7 mouse cellular contexts compared by ENCODE assay signal in the genomic region with DNA sequence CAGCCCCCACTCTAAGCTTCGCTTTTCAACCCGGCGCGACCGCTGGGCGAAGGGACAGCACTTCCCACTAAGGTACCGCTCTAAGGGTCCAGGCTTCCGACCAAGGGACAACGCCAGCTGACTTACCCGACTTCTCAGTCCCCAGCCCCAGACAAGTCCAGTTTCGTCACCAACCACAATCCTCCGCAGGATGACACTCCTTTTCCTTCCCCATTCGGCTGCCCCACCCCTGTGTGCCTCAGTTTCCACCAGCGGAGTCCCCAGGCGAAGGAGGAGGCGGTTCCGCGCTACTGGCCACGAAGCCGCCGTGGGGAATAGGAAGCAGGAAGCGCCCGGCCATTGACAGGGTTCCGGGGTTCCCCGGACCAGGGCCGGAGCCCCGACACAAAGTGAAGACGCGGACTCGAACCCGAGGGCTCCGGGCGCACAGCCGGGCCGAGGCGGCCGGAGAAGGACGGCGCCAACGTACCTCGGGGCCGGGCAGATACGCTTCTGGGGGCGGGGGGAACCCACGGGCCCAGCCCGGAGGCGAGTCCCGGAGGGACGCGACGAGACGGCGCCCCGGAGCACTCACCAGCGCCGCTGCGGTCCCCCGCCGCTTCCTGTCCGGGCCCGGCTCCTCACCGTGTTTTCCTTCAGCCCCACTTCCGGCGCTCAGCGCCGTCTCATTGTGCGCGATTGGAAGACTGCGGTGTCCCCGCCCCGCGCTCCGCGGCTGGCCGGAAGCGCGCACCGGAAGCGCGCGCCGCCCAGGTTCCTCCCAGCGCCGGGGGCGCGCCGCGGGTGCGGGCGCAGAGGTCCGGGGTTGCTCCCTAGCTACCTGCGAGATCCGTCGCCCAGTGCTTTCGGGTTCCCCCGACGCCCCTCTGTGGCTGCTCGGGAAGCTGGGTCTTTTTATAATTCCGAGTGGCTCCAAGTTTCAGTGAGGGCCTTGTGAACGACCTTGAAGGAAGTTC. TPM values are rescaled to one million over a fixed set of nuclear protein-coding genes. Genes with fewer than 3 reads are reported as not detected.
A peak's percentile ranks its signal among the peaks of the same experiment; 100 is the strongest.
DNase-seq lines count a peak whose midpoint lies in the region; ATAC-seq lines count a peak whose summit lies in the region.

A gene (minus strand): TSS at position 641 of the 956 bp plus-strand sequence.

- DNase-seq in adrenal gland, postnatal 10 days: peak; percentile 96
- DNase-seq in embryonic facial prominence, embryonic 10.5 days (ENCODE audit: low spot score): peak; percentile 96
- DNase-seq in kidney, adult 11 months: peak; percentile 93
- DNase-seq in limb, embryonic 10.5 days (ENCODE audit: low spot score): peak; percentile 97
- DNase-seq in spleen, adult 12 weeks (ENCODE audit: low spot score): peak; percentile 89

- no peaks in the 10 kb centered on the region for H3K27me3 ChIP-seq in embryonic facial prominence, embryonic 10.5 days (replicated peaks; ENCODE audit: low read depth, poor library complexity, severe bottlenecking)
- H3K27me3 ChIP-seq in limb, embryonic 10.5 days (ENCODE audit: low read depth, poor library complexity, severe bottlenecking): no peaks in the 10 kb centered on the region
- no peaks in the 10 kb centered on the region for H3K27me3 ChIP-seq in midbrain, embryonic 13.5 days

- peak within 1 kb of the TSS; percentile 93 for H3K9ac ChIP-seq in midbrain, embryonic 13.5 days (replicated peaks)

- peak within 1 kb of the TSS; percentile 76 for H3K4me3 ChIP-seq in embryonic facial prominence, embryonic 10.5 days
- peak within 1 kb of the TSS; percentile 97 for H3K4me3 ChIP-seq in limb, embryonic 10.5 days
- peak within 1 kb of the TSS; percentile 99 for H3K4me3 ChIP-seq in midbrain, embryonic 13.5 days (replicated peaks)

- peak within 1 kb of the TSS; percentile 73 for H3K4me2 ChIP-seq in midbrain, embryonic 13.5 days (replicated peaks)

- H3K9me3 ChIP-seq in embryonic facial prominence, embryonic 10.5 days: no peaks in the 10 kb centered on the region
- no peaks in the 10 kb centered on the region for H3K9me3 ChIP-seq in limb, embryonic 10.5 days (replicated peaks)
- no peaks in the 10 kb centered on the region for H3K9me3 ChIP-seq in midbrain, embryonic 13.5 days

- H3K36me3 ChIP-seq in embryonic facial prominence, embryonic 10.5 days (replicated peaks): peaks cover 31% of the 10 kb centered on the region
- H3K36me3 ChIP-seq in limb, embryonic 10.5 days: peaks cover 31% of the 10 kb centered on the region
- 0 out of 2 replicates have a peak, but pooled peaks cover 14% of the 10 kb centered on the region for H3K36me3 ChIP-seq in midbrain, embryonic 13.5 days

- peak within 1 kb of the TSS; percentile 89 for H3K27ac ChIP-seq in embryonic facial prominence, embryonic 10.5 days (replicated peaks)
- peak within 1 kb of the TSS; percentile 96 for H3K27ac ChIP-seq in limb, embryonic 10.5 days
- H3K27ac ChIP-seq in midbrain, embryonic 13.5 days: peak within 1 kb of the TSS; percentile 90

- WGBS in embryonic facial prominence, embryonic 10.5 days: under 1% methylated on average over 100 of the region's 100 CpGs
- WGBS in limb, embryonic 10.5 days: under 1% methylated on average over 97 of the region's 100 CpGs
- under 1% methylated on average over 98 of the region's 100 CpGs for WGBS in midbrain, embryonic 13.5 days

- ATAC-seq in granulocyte monocyte progenitor cell, adult 5-6 weeks (replicated peaks; ENCODE audit: poor library complexity, severe bottlenecking): peak; percentile 71
- ATAC-seq in midbrain, embryonic 13.5 days: peak; percentile 98

- H3K4me1 ChIP-seq in embryonic facial prominence, embryonic 10.5 days: peaks cover 25% of the 10 kb centered on the region
- peaks cover 29% of the 10 kb centered on the region; the same call in 1 of the 2 replicates for H3K4me1 ChIP-seq in limb, embryonic 10.5 days
- peaks cover 43% of the 10 kb centered on the region for H3K4me1 ChIP-seq in midbrain, embryonic 13.5 days (replicated peaks)

RNA-seq across cellular contexts. Expression of the gene that starts here (rescaled TPM):
- 10 to 100 TPM; 66.8 to 71.2 TPM for total RNA-seq in adrenal gland, postnatal 10 days (2021)
- polyA plus RNA-seq in embryonic facial prominence, embryonic 10.5 days (2016; fragmentation: Nextera tagmentation; extraction: Ambion mirVana): 40.7 and 41.3 TPM in 2 replicates
- total RNA-seq in granulocyte monocyte progenitor cell, adult 5-6 weeks (2014; fragmentation: Nextera tagmentation): 63.9 and 77.9 TPM in 2 replicates
- 114 and 117 TPM in 2 replicates for total RNA-seq in granulocyte monocyte progenitor cell, adult 5-6 weeks (2017)
- polyA plus RNA-seq in limb, embryonic 10.5 days (2016; fragmentation: Nextera tagmentation; extraction: Ambion mirVana): 34.6 and 47.5 TPM in 2 replicates
- polyA plus RNA-seq in midbrain, embryonic 13.5 days (2015; fragmentation: Nextera tagmentation; extraction: Ambion mirVana): 58.7 and 59.6 TPM in 2 replicates

Comparison
In these comparisons a context has a peak if more than half of its experiments do, and no peak if none do; other contexts are left out.
1. Peak in every context shown above with its lines: DNase-seq, ATAC-seq, H3K4me3 ChIP-seq and H3K27ac ChIP-seq.